Mouse (Mus musculus) gastrocnemius, adult 2 months (tissue): ENCODE results near the gene Ankk1. TPM values are rescaled to one million over a fixed set of nuclear protein-coding genes. Genes with fewer than 3 reads are reported as not detected.

Source experiments
- DNase-seq: peaks from one replicate; pipeline ENCODE4 v3.0.0; 2022
- H3K27ac ChIP-seq: fragments of 200-600 bp; 2 replicates; pipeline ENCODE4 v1.8.1; 2022; ENCODE audit warnings: mild to moderate bottlenecking
- H3K4me3 ChIP-seq: fragments of 200-600 bp; 2 replicates; pipeline ENCODE4 v1.8.1; 2022; ENCODE audit warnings: mild to moderate bottlenecking, moderate library complexity
- CTCF ChIP-seq: fragments of 200-600 bp; IDR thresholded peaks from 2 replicates; pipeline ENCODE4 v1.8.1; 2022; ENCODE audit warnings: antibody characterized with exemption, mild to moderate bottlenecking, moderate library complexity
- intact Hi-C: fragments of 180-260 bp; cut with DNase I; formaldehyde crosslinking; loops from one replicate; pipeline ENCODE4 v1.15.1; 2025
- long read RNA-seq, 2 experiments: library from polyadenylated mRNA; stranded (forward); transcript quantifications; one replicate each; pipeline ENCODE4 v2.0.0; 2021
- total RNA-seq, 2 experiments: library from RNA; stranded (reverse); gene quantifications; 2 replicates each; pipeline ENCODE4 v1.2.3; 2021

The Ankk1 gene
- total RNA-seq: not detected
- long read RNA-seq, experiment 1: 0 reads
- long read RNA-seq, experiment 2: 0 reads

GRCm38 (mm10) chr9:49426921-49427320 lies at the start of gene Ankk1:
Gene Ankk1, minus strand, starts transcription at chr9:49427021.
- TF ChIP-seq CTCF: no peak
- intact Hi-C loops: no loop called here
- DNase-seq: no peak
- Histone ChIP-seq H3K27ac (no peak within 1 kb of the TSS), H3K4me3 (no peak within 1 kb of the TSS)

- DNase-seq: no peak
- no peak for TF ChIP-seq CTCF
- no peak overlapping the region for H3K27ac ChIP-seq
- H3K4me3 ChIP-seq: no peak overlapping the region
- intact Hi-C loops: no loop called here
Measured at GRCm38 (mm10) chr9:49472126-49472525, 45.3 kb upstream of the Ankk1 start.

GRCm38 (mm10) chr9:49470946-49471345 lies 44.1 kb upstream of the Ankk1 start:
- Histone ChIP-seq H3K27ac (no peak overlapping the region), H3K4me3 (no peak overlapping the region)
- intact Hi-C loops: no loop called here
- no peak for TF ChIP-seq CTCF
- DNase-seq: no peak

GRCm38 (mm10) chr9:49470006-49470405 lies 43.2 kb upstream of the Ankk1 start:
- intact Hi-C loops: no loop called here
- no peak for DNase-seq
- no peak for TF ChIP-seq CTCF
- Histone ChIP-seq H3K27ac (no peak overlapping the region), H3K4me3 (no peak overlapping the region)

- intact Hi-C loops: no loop called here
- no peak overlapping the region for H3K27ac ChIP-seq
- H3K4me3 ChIP-seq: no peak overlapping the region
- TF ChIP-seq CTCF: no peak
- no peak for DNase-seq
Measured at GRCm38 (mm10) chr9:49456136-49456535, 29.3 kb upstream of the Ankk1 start.

GRCm38 (mm10) chr9:49452396-49452795 lies 25.6 kb upstream of the Ankk1 start:
- Histone ChIP-seq H3K27ac (no peak overlapping the region), H3K4me3 (no peak overlapping the region)
- no peak for DNase-seq
- TF ChIP-seq CTCF: no peak
- intact Hi-C loops: no loop called here

GRCm38 (mm10) chr9:49450491-49450890 lies 23.7 kb upstream of the Ankk1 start:
- intact Hi-C loops: no loop called here
- Histone ChIP-seq H3K27ac (no peak overlapping the region), H3K4me3 (no peak overlapping the region)
- DNase-seq: no peak
- TF ChIP-seq CTCF: no peak

GRCm38 (mm10) chr9:49442621-49443020 lies 15.8 kb upstream of the Ankk1 start:
- TF ChIP-seq CTCF: no peak
- intact Hi-C loops: no loop called here
- Histone ChIP-seq H3K27ac (no peak overlapping the region), H3K4me3 (no peak overlapping the region)
- no peak for DNase-seq

- intact Hi-C loops: no loop called here
- no peak for DNase-seq
- no peak for TF ChIP-seq CTCF
- Histone ChIP-seq H3K27ac (no peak overlapping the region), H3K4me3 (no peak overlapping the region)
Measured at GRCm38 (mm10) chr9:49427478-49427877, 657 bp upstream of the Ankk1 start.

- DNase-seq: no peak
- no peak for TF ChIP-seq CTCF
- H3K4me3 ChIP-seq: no peak overlapping the region
- H3K27ac ChIP-seq: no peak overlapping the region
- intact Hi-C loops: no loop called here
Measured at GRCm38 (mm10) chr9:49425585-49425984, 1.2 kb downstream of the Ankk1 start.

- no peak for TF ChIP-seq CTCF
- no peak for DNase-seq
- Histone ChIP-seq H3K4me3 (no peak overlapping the region), H3K27ac (no peak overlapping the region)
- intact Hi-C loops: no loop called here
Measured at GRCm38 (mm10) chr9:49423866-49424265, 3.0 kb downstream of the Ankk1 start.

- intact Hi-C loops: no loop called here
- no peak for TF ChIP-seq CTCF
- H3K27ac ChIP-seq: no peak overlapping the region
- DNase-seq: no peak
- H3K4me3 ChIP-seq: no peak overlapping the region
Measured at GRCm38 (mm10) chr9:49410621-49411020, 16.2 kb downstream of the Ankk1 start.

- DNase-seq: no peak
- no peak overlapping the region for H3K27ac ChIP-seq
- intact Hi-C loops: no loop called here
- no peak for TF ChIP-seq CTCF
- H3K4me3 ChIP-seq: no peak overlapping the region
Measured at GRCm38 (mm10) chr9:49407028-49407427, 19.8 kb downstream of the Ankk1 start.

GRCm38 (mm10) chr9:49403711-49404110 lies 23.1 kb downstream of the Ankk1 start:
- intact Hi-C loops: no loop called here
- no peak overlapping the region for H3K27ac ChIP-seq
- H3K4me3 ChIP-seq: no peak overlapping the region
- DNase-seq: no peak
- TF ChIP-seq CTCF: no peak

- Histone ChIP-seq H3K4me3 (no peak overlapping the region), H3K27ac (no peak overlapping the region)
- no peak for DNase-seq
- TF ChIP-seq CTCF: no peak
- intact Hi-C loops: no loop called here
Measured at GRCm38 (mm10) chr9:49396006-49396405, 30.8 kb downstream of the Ankk1 start.
